Comparison of ENCODE assay signal across 8 mouse cellular contexts in genomic region chr8:111027391-111027937, GRCm38 (mm10). TPM values are rescaled to one million over a fixed set of nuclear protein-coding genes. Genes with fewer than 3 reads are reported as not detected.
DNase-seq lines count a peak whose midpoint lies in the region; ATAC-seq lines count a peak whose summit lies in the region.

No protein-coding gene starts in this region.

- H3K4me3 ChIP-seq in hindbrain, embryonic 13.5 days, result peak overlapping the region; percentile 78

- H3K9me3 ChIP-seq in hindbrain, embryonic 13.5 days, result no peaks in the 10 kb centered on the region

- DNase-seq in Muller cell, postnatal 12 days (ENCODE audit: inconsistent ontology term), result peak; percentile 88
- peak; percentile 93 for DNase-seq in cerebellum, postnatal 10 days
- DNase-seq in frontal cortex, postnatal 14 days (ENCODE audit: low spot score in 2 of 2), result peak; percentile 80 to 85
- DNase-seq in layer of hippocampus, postnatal 25 days (ENCODE audit: extremely low spot score in 1 of 2, low spot score in 1 of 2), result peak; percentile 80 to 87
- peak; percentile 91 for DNase-seq in lung, postnatal 25 days (ENCODE audit: low spot score)
- DNase-seq in retina, embryonic 14.5 days (ENCODE audit: low spot score), result peak; percentile 84
- peak; percentile 83 for DNase-seq in thymus, postnatal 4 days

- no peaks in the 10 kb centered on the region for H3K36me3 ChIP-seq in hindbrain, embryonic 13.5 days

- WGBS in hindbrain, embryonic 13.5 days, result 0% methylated on average over 31 of the region's 31 CpGs

- peak overlapping the region; percentile 84 for H3K9ac ChIP-seq in hindbrain, embryonic 13.5 days

- H3K4me1 ChIP-seq in hindbrain, embryonic 13.5 days (replicated peaks), result peaks cover 16% of the 10 kb centered on the region

- H3K27ac ChIP-seq in hindbrain, embryonic 13.5 days, result peak overlapping the region; percentile 78

- ATAC-seq in hindbrain, embryonic 13.5 days (ENCODE audit: low FRiP score), result peak; percentile 91

- peak overlapping the region; percentile 75 for H3K4me2 ChIP-seq in hindbrain, embryonic 13.5 days

- H3K27me3 ChIP-seq in hindbrain, embryonic 13.5 days, result peaks cover 22% of the 10 kb centered on the region

RNA-seq across cellular contexts. Expression of gene Ddx19b, which starts 4.1 kb away (rescaled TPM):
- 7.6 and 7.9 TPM in 2 replicates for polyA plus RNA-seq in hindbrain, embryonic 13.5 days (2015; fragmentation: Nextera tagmentation; extraction: Ambion mirVana)
- total RNA-seq in layer of hippocampus, postnatal 25 days (2021), result 10 to 100 TPM; 20.4 to 22.2 TPM

RNA-seq across cellular contexts. Expression of gene Aars, which starts 5.5 kb away (rescaled TPM):
- polyA plus RNA-seq in hindbrain, embryonic 13.5 days (2015; fragmentation: Nextera tagmentation; extraction: Ambion mirVana), result 67.7 and 70.4 TPM in 2 replicates
- 10 to 100 TPM; 79.5 to 85.2 TPM for total RNA-seq in layer of hippocampus, postnatal 25 days (2021)

RNA-seq across cellular contexts. Expression of gene Exosc6, which starts 28.7 kb away (rescaled TPM):
- polyA plus RNA-seq in hindbrain, embryonic 13.5 days (2015; fragmentation: Nextera tagmentation; extraction: Ambion mirVana), result not detected in 2 replicates
- not detected for total RNA-seq in layer of hippocampus, postnatal 25 days (2021)

RNA-seq across cellular contexts. Expression of gene Ddx19a, which starts 29.9 kb away (rescaled TPM):
- 11.5 and 11.6 TPM in 2 replicates for polyA plus RNA-seq in hindbrain, embryonic 13.5 days (2015; fragmentation: Nextera tagmentation; extraction: Ambion mirVana)
- 10 to 100 TPM; 26.4 to 32.6 TPM for total RNA-seq in layer of hippocampus, postnatal 25 days (2021)

Comparison
In these comparisons a context has a peak if more than half of its experiments do, and no peak if none do; other contexts are left out.
1. Peak in every context shown above with its lines: DNase-seq, ATAC-seq, H3K4me3 ChIP-seq and H3K27ac ChIP-seq.